Mouse (Mus musculus) limb, embryonic 14.5 days (tissue): ENCODE results near the gene Cbarp. TPM values are rescaled to one million over a fixed set of nuclear protein-coding genes. Genes with fewer than 3 reads are reported as not detected.

Experiments used
- ATAC-seq: fragments of 200-750 bp; cut with Nextera tagmentation; 2 replicates; pipeline ENCODE4 v1.8.0; 2017; ENCODE audit warnings: low read depth, moderate number of reproducible peaks, moderate TSS enrichment; ENCODE audit not compliant: low FRiP score
- DNase-seq: peaks from one replicate; pipeline ENCODE4 v3.0.0-alpha.2; 2015; ENCODE audit warnings: low spot score
- H3K27ac ChIP-seq: fragments of 300-500 bp; sonication (generic); replicated peaks from 2 replicates; pipeline ENCODE4 v1.5.1; 2014; ENCODE audit warnings: low read depth, mild to moderate bottlenecking, low read length, moderate library complexity, mixed read lengths
- H3K27me3 ChIP-seq: fragments of 300-500 bp; sonication (generic); 2 replicates; pipeline ENCODE4 v1.6.1; 2014; ENCODE audit warnings: low read length, mixed read lengths; ENCODE audit not compliant: control insufficient read depth, insufficient read depth
- H3K36me3 ChIP-seq: fragments of 300-500 bp; sonication (generic); 2 replicates; pipeline ENCODE4 v1.6.1; 2014; ENCODE audit warnings: mild to moderate bottlenecking, low read length, moderate library complexity, mixed read lengths; ENCODE audit not compliant: control insufficient read depth, insufficient read depth
- H3K4me1 ChIP-seq: fragments of 300-500 bp; sonication (generic); 2 replicates; pipeline ENCODE4 v1.6.1; 2014; ENCODE audit warnings: antibody characterized with exemption, low read length, mixed read lengths; ENCODE audit not compliant: control insufficient read depth, insufficient read depth
- H3K4me2 ChIP-seq: fragments of 300-500 bp; sonication (generic); replicated peaks from 2 replicates; pipeline ENCODE4 v1.6.1; 2014; ENCODE audit warnings: low read depth, mild to moderate bottlenecking, low read length, moderate library complexity; ENCODE audit not compliant: severe bottlenecking
- H3K4me3 ChIP-seq: fragments of 300-500 bp; sonication (generic); replicated peaks from 2 replicates; pipeline ENCODE4 v1.5.1; 2014; ENCODE audit warnings: low read length
- H3K9ac ChIP-seq: fragments of 300-500 bp; sonication (generic); 2 replicates; pipeline ENCODE4 v1.6.1; 2014; ENCODE audit warnings: mild to moderate bottlenecking, low read depth, low read length, moderate library complexity; ENCODE audit not compliant: severe bottlenecking
- H3K9me3 ChIP-seq: fragments of 300-500 bp; sonication (generic); 2 replicates; pipeline ENCODE4 v1.6.1; 2016; ENCODE audit warnings: low read length; ENCODE audit not compliant: control insufficient read depth
- POLR2A ChIP-seq: fragments of 200-500 bp; IDR thresholded peaks from 2 replicates; pipeline ENCODE4 v1.8.0; 2012; ENCODE audit warnings: inconsistent platforms, mild to moderate bottlenecking, moderate library complexity, borderline replicate concordance; ENCODE audit not compliant: insufficient read depth, insufficient read length; ENCODE audit errors: extremely low read depth
- WGBS: fragments of 180-500 bp; shearing (Covaris S2); extraction: QIAGEN DNeasy Blood & Tissue Kit; methylation state at CpG from one replicate; pipeline ENCODE4 v1.1.7; 2014; 5-methylcytosine and 5-hydroxymethylcytosine counted together
- polyA plus RNA-seq, 2 experiments: library from polyadenylated mRNA; depleted of rRNA in 1 of 2; stranded (reverse) in 1 of 2; unstranded in 1 of 2; fragments of >200 nt; fragmentation: Nextera tagmentation in 1 of 2; extraction: Ambion mirVana in 1 of 2; gene quantifications; 2 replicates each; pipeline versions ENCODE4 v1.2.1 to v1.2.3; 2012 to 2014

The Cbarp gene
- polyA plus RNA-seq, 2 experiments: 9.3 to 28.9 TPM

- H3K4me1 ChIP-seq: peaks cover 12% of the 10 kb centered on the region; the same call in 1 of the 2 replicates
- peak overlapping the region; percentile 89 for H3K4me3 ChIP-seq
- 85% methylated on average over 2 of the region's 2 CpGs for WGBS
- no peaks in the 10 kb centered on the region for H3K27me3 ChIP-seq
- H3K9me3 ChIP-seq: no peaks in the 10 kb centered on the region
- DNase-seq (no peak), ATAC-seq (no peak)
- 0 out of 2 replicates have a peak overlapping the region, but pooled peaks have one; percentile 19 for H3K27ac ChIP-seq
- peaks cover 4% of the 10 kb centered on the region; the same call in 1 of the 2 replicates for H3K36me3 ChIP-seq
- peak overlapping the region; percentile 81; the same call in 1 of the 2 replicates for H3K9ac ChIP-seq
- peak overlapping the region; percentile 88 for H3K4me2 ChIP-seq
- TF ChIP-seq POLR2A: no peak
Observed at GRCm38 (mm10) chr10:80103032-80103431, 37.6 kb downstream of the Cbarp start.

GRCm38 (mm10) chr10:80102216-80102915 is 38.3 kb downstream of the Cbarp start:
- peak; percentile 87 for ATAC-seq
- Histone ChIP-seq H3K4me3 (peak overlapping the region; percentile 89), H3K9ac (peak overlapping the region; percentile 81), H3K4me1 (peaks cover 18% of the 10 kb centered on the region), H3K9me3 (no peaks in the 10 kb centered on the region), H3K27me3 (no peaks in the 10 kb centered on the region), H3K27ac (0 out of 2 replicates have a peak overlapping the region, but pooled peaks have one; percentile 19), H3K36me3 (peaks cover 4% of the 10 kb centered on the region; the same call in 1 of the 2 replicates), H3K4me2 (peak overlapping the region; percentile 88)
- TF ChIP-seq POLR2A: no peak
- WGBS: under 1% methylated on average over 53 of the region's 59 CpGs
- DNase-seq: peak; percentile 77

GRCm38 (mm10) chr10:80100982-80101381 is 39.7 kb downstream of the Cbarp start:
- WGBS: 48% methylated on average over 11 of the region's 11 CpGs
- ATAC-seq (no peak), DNase-seq (no peak)
- no peak overlapping the region for H3K9ac ChIP-seq
- peak overlapping the region; percentile 88; the same call in 1 of the 2 replicates for H3K4me2 ChIP-seq
- H3K4me3 ChIP-seq: 0 out of 2 replicates have a peak overlapping the region, but pooled peaks have one; percentile 89
- no peak overlapping the region for H3K27ac ChIP-seq
- no peaks in the 10 kb centered on the region for H3K9me3 ChIP-seq
- H3K27me3 ChIP-seq: no peaks in the 10 kb centered on the region
- peaks cover 4% of the 10 kb centered on the region; the same call in 1 of the 2 replicates for H3K36me3 ChIP-seq
- peaks cover 21% of the 10 kb centered on the region for H3K4me1 ChIP-seq
- no peak for TF ChIP-seq POLR2A

- Histone ChIP-seq H3K4me2 (no peak overlapping the region), H3K9me3 (no peaks in the 10 kb centered on the region), H3K4me3 (no peak overlapping the region), H3K9ac (no peak overlapping the region), H3K27ac (no peak overlapping the region), H3K36me3 (peaks cover 4% of the 10 kb centered on the region; the same call in 1 of the 2 replicates), H3K4me1 (peaks cover 21% of the 10 kb centered on the region), H3K27me3 (no peaks in the 10 kb centered on the region)
- WGBS: 83% methylated on average over 5 of the region's 5 CpGs
- DNase-seq: no peak
- no peak for ATAC-seq
- no peak for TF ChIP-seq POLR2A
Observed at GRCm38 (mm10) chr10:80098630-80099029, 42.0 kb downstream of the Cbarp start.

- Histone ChIP-seq H3K4me3 (no peak overlapping the region), H3K27ac (no peak overlapping the region), H3K27me3 (no peaks in the 10 kb centered on the region), H3K36me3 (peaks cover 4% of the 10 kb centered on the region; the same call in 1 of the 2 replicates), H3K4me2 (no peak overlapping the region; the same call in 1 of the 2 replicates), H3K9me3 (no peaks in the 10 kb centered on the region), H3K9ac (no peak overlapping the region), H3K4me1 (peaks cover 17% of the 10 kb centered on the region)
- DNase-seq: no peak
- ATAC-seq: no peak
- no peak for TF ChIP-seq POLR2A
- 9% methylated on average over 7 of the region's 7 CpGs for WGBS
Observed at GRCm38 (mm10) chr10:80097275-80097674, 43.4 kb downstream of the Cbarp start.
